Mouse (Mus musculus) stomach, embryonic 16.5 days (tissue): ENCODE results near the gene Akt3. TPM values are rescaled to one million over a fixed set of nuclear protein-coding genes. Genes with fewer than 3 reads are reported as not detected.
A peak's percentile ranks its signal among the peaks of the same experiment; 100 is the strongest.

ENCODE experiments used
- ATAC-seq: fragments of 200-750 bp; cut with Nextera tagmentation; 2 replicates; pipeline ENCODE4 v1.8.0; 2017; ENCODE audit warnings: moderate number of reproducible peaks, moderate TSS enrichment; ENCODE audit not compliant: insufficient read depth, low FRiP score
- H3K27ac ChIP-seq: fragments of 300-500 bp; sonication (generic); 2 replicates; pipeline ENCODE4 v1.5.1; 2014; ENCODE audit warnings: low read length
- H3K27me3 ChIP-seq: fragments of 300-500 bp; sonication (generic); 2 replicates; pipeline ENCODE4 v1.6.1; 2014; ENCODE audit warnings: low read length, control low read depth, mixed read lengths; ENCODE audit not compliant: control insufficient read depth, insufficient read depth
- H3K36me3 ChIP-seq: fragments of 300-500 bp; sonication (generic); 2 replicates; pipeline ENCODE4 v1.6.1; 2014; ENCODE audit warnings: low read length; ENCODE audit not compliant: control insufficient read depth, insufficient read depth
- H3K4me1 ChIP-seq: fragments of 300-500 bp; sonication (generic); 2 replicates; pipeline ENCODE4 v1.6.1; 2014; ENCODE audit warnings: low read length, control low read depth, mixed read lengths; ENCODE audit not compliant: control insufficient read depth, insufficient read depth
- H3K4me2 ChIP-seq: fragments of 300-500 bp; sonication (generic); 2 replicates; pipeline ENCODE4 v1.6.1; 2014; ENCODE audit warnings: low read depth, low read length, mixed read lengths
- H3K4me3 ChIP-seq: fragments of 300-500 bp; sonication (generic); replicated peaks from 2 replicates; pipeline ENCODE4 v1.5.1; 2014; ENCODE audit warnings: mild to moderate bottlenecking, low read length
- H3K9ac ChIP-seq: fragments of 300-500 bp; sonication (generic); 2 replicates; pipeline ENCODE4 v1.6.1; 2014; ENCODE audit warnings: low read length
- H3K9me3 ChIP-seq: fragments of 300-500 bp; sonication (generic); replicated peaks from 2 replicates; pipeline ENCODE4 v1.6.1; 2016; ENCODE audit warnings: low read length, control low read depth; ENCODE audit not compliant: control insufficient read depth
- WGBS: fragments of 180-500 bp; shearing (Covaris S2); extraction: QIAGEN DNeasy Blood & Tissue Kit; methylation state at CpG from one replicate; pipeline ENCODE4 v1.1.7; 2014; 5-methylcytosine and 5-hydroxymethylcytosine counted together
- polyA plus RNA-seq: library from polyadenylated mRNA; unstranded; fragments of >200 nt; fragmentation: Nextera tagmentation; extraction: Ambion mirVana; gene quantifications from 2 replicates; pipeline ENCODE4 v1.2.1, GENCODE M21; 2015

Gene Akt3
- 4.1 and 4.4 TPM in 2 replicates for polyA plus RNA-seq

GRCm38 (mm10) chr1:177258034-177258342 is at the start of gene Akt3:
Gene Akt3 (minus strand): TSS chr1:177258203.
- Histone ChIP-seq H3K27ac (peak within 1 kb of the TSS; percentile 90), H3K4me1 (no peaks in the 10 kb centered on the region), H3K4me2 (peak within 1 kb of the TSS; percentile 82), H3K36me3 (no peaks in the 10 kb centered on the region), H3K27me3 (no peaks in the 10 kb centered on the region), H3K9me3 (no peaks in the 10 kb centered on the region), H3K9ac (peak within 1 kb of the TSS; percentile 94), H3K4me3 (peak within 1 kb of the TSS; percentile 87)
- peak; percentile 61; the same call in 1 of the 2 replicates for ATAC-seq
- WGBS: 2% methylated on average over 7 of the region's 32 CpGs

GRCm38 (mm10) chr1:177307549-177307948 is 49.5 kb upstream of the Akt3 start:
- Histone ChIP-seq H3K9ac (no peak overlapping the region), H3K4me2 (no peak overlapping the region), H3K4me1 (no peaks in the 10 kb centered on the region), H3K4me3 (no peak overlapping the region), H3K27me3 (no peaks in the 10 kb centered on the region), H3K9me3 (no peaks in the 10 kb centered on the region), H3K27ac (no peak overlapping the region), H3K36me3 (no peaks in the 10 kb centered on the region)
- 81% methylated on average over 11 of the region's 11 CpGs for WGBS
- no peak for ATAC-seq

GRCm38 (mm10) chr1:177298231-177298630 is 40.2 kb upstream of the Akt3 start:
- Histone ChIP-seq H3K9me3 (no peaks in the 10 kb centered on the region), H3K9ac (no peak overlapping the region), H3K27me3 (no peaks in the 10 kb centered on the region), H3K4me3 (no peak overlapping the region), H3K4me1 (no peaks in the 10 kb centered on the region), H3K36me3 (no peaks in the 10 kb centered on the region), H3K27ac (no peak overlapping the region), H3K4me2 (no peak overlapping the region)
- no peak for ATAC-seq
- WGBS: 87% methylated on average over 1 of the region's 1 CpGs

GRCm38 (mm10) chr1:177286764-177287163 is 28.8 kb upstream of the Akt3 start:
- Histone ChIP-seq H3K36me3 (no peaks in the 10 kb centered on the region), H3K9ac (no peak overlapping the region), H3K27me3 (no peaks in the 10 kb centered on the region), H3K4me1 (no peaks in the 10 kb centered on the region), H3K4me3 (no peak overlapping the region), H3K9me3 (no peaks in the 10 kb centered on the region), H3K27ac (no peak overlapping the region), H3K4me2 (no peak overlapping the region)
- no peak for ATAC-seq
- WGBS: 40% methylated on average over 3 of the region's 3 CpGs

- Histone ChIP-seq H3K36me3 (no peaks in the 10 kb centered on the region), H3K9ac (no peak overlapping the region), H3K9me3 (no peaks in the 10 kb centered on the region), H3K27me3 (no peaks in the 10 kb centered on the region), H3K4me3 (no peak overlapping the region), H3K27ac (no peak overlapping the region), H3K4me1 (no peaks in the 10 kb centered on the region), H3K4me2 (no peak overlapping the region)
- ATAC-seq: no peak
Observed at GRCm38 (mm10) chr1:177281925-177282324, 23.9 kb upstream of the Akt3 start.

- WGBS: 85% methylated on average over 5 of the region's 5 CpGs
- Histone ChIP-seq H3K36me3 (no peaks in the 10 kb centered on the region), H3K27me3 (no peaks in the 10 kb centered on the region), H3K9me3 (no peaks in the 10 kb centered on the region), H3K4me3 (no peak overlapping the region), H3K4me1 (no peaks in the 10 kb centered on the region), H3K27ac (no peak overlapping the region), H3K4me2 (no peak overlapping the region), H3K9ac (no peak overlapping the region)
- no peak for ATAC-seq
Observed at GRCm38 (mm10) chr1:177277361-177277760, 19.4 kb upstream of the Akt3 start.

GRCm38 (mm10) chr1:177267645-177268044 is 9.6 kb upstream of the Akt3 start:
- Histone ChIP-seq H3K9ac (no peak overlapping the region), H3K27ac (no peak overlapping the region), H3K4me1 (no peaks in the 10 kb centered on the region), H3K4me3 (no peak overlapping the region), H3K27me3 (no peaks in the 10 kb centered on the region), H3K4me2 (no peak overlapping the region), H3K36me3 (no peaks in the 10 kb centered on the region), H3K9me3 (no peaks in the 10 kb centered on the region)
- 83% methylated on average over 1 of the region's 1 CpGs for WGBS
- no peak for ATAC-seq

- Histone ChIP-seq H3K27me3 (no peaks in the 10 kb centered on the region), H3K9ac (no peak overlapping the region), H3K9me3 (no peaks in the 10 kb centered on the region), H3K27ac (no peak overlapping the region), H3K4me2 (no peak overlapping the region), H3K36me3 (no peaks in the 10 kb centered on the region), H3K4me3 (no peak overlapping the region), H3K4me1 (no peaks in the 10 kb centered on the region)
- no peak for ATAC-seq
- WGBS: 62% methylated on average over 2 of the region's 2 CpGs
Observed at GRCm38 (mm10) chr1:177262926-177263325, 4.9 kb upstream of the Akt3 start.

- H3K4me3 ChIP-seq: no peak overlapping the region
- H3K9me3 ChIP-seq: no peaks in the 10 kb centered on the region
- no peaks in the 10 kb centered on the region for H3K4me1 ChIP-seq
- WGBS: 50% methylated on average over 4 of the region's 4 CpGs
- no peak overlapping the region for H3K4me2 ChIP-seq
- no peak for ATAC-seq
- no peaks in the 10 kb centered on the region for H3K36me3 ChIP-seq
- no peaks in the 10 kb centered on the region for H3K27me3 ChIP-seq
- H3K9ac ChIP-seq: no peak overlapping the region
- no peak overlapping the region for H3K27ac ChIP-seq
Observed at GRCm38 (mm10) chr1:177260796-177261195, 2.8 kb upstream of the Akt3 start.

GRCm38 (mm10) chr1:177259038-177259600 is 1.1 kb upstream of the Akt3 start:
- H3K4me2 ChIP-seq: peak overlapping the region; percentile 82
- 21% methylated on average over 16 of the region's 16 CpGs for WGBS
- H3K4me3 ChIP-seq: peak overlapping the region; percentile 87
- no peaks in the 10 kb centered on the region for H3K9me3 ChIP-seq
- ATAC-seq: no peak
- H3K27me3 ChIP-seq: no peaks in the 10 kb centered on the region
- H3K4me1 ChIP-seq: no peaks in the 10 kb centered on the region
- H3K27ac ChIP-seq: peak overlapping the region; percentile 87
- H3K36me3 ChIP-seq: no peaks in the 10 kb centered on the region
- peak overlapping the region; percentile 94 for H3K9ac ChIP-seq
